Mouse (Mus musculus) monocyte, adult 5-6 weeks (primary cell): ENCODE measurements around the gene Myl12a. TPM values are rescaled to one million over a fixed set of nuclear protein-coding genes. Genes with fewer than 3 reads are reported as not detected.

Experiments used
- ATAC-seq: fragments of 153-309, 156-312 bp; replicated peaks from 2 replicates; pipeline ENCODE4 v1.8.0; 2017; ENCODE audit warnings: mild to moderate bottlenecking; ENCODE audit not compliant: low TSS enrichment, insufficient number of reproducible peaks, severe bottlenecking, poor library complexity, low FRiP score
- total RNA-seq: library from RNA; stranded (forward); fragments of 200-1000, 200-491, 200-594 nt; gene quantifications from 3 replicates; pipeline ENCODE4 v1.2.3, GENCODE M21; 2017

Gene Myl12a
- total RNA-seq, result 295 to 317 TPM (median 304 TPM) in 3 replicates

DNA sequence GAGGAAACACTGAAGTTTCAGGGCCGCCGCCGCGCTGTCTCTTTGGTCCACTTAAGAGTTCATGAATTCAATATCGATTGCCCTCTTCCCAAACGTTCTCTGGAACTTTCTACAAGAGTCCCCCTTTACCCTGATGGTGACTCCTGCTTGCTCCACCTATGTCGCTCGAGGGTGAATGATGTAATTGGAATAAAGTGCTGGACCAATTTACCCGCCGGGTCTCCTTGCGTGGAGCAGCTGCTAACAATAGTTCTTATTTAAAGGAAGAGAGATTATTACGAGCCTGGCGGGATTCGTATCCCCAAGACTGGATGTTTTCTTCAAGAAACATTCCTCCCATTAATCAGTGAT lies at the start of gene Myl12a:
Gene Myl12a (minus strand): TSS at position 135 of the 351 bp plus-strand sequence.
- no peak for ATAC-seq

GRCm38 (mm10) chr17:71049292-71049691 lies 46.6 kb upstream of the Myl12a start:
- no peak for ATAC-seq

DNA sequence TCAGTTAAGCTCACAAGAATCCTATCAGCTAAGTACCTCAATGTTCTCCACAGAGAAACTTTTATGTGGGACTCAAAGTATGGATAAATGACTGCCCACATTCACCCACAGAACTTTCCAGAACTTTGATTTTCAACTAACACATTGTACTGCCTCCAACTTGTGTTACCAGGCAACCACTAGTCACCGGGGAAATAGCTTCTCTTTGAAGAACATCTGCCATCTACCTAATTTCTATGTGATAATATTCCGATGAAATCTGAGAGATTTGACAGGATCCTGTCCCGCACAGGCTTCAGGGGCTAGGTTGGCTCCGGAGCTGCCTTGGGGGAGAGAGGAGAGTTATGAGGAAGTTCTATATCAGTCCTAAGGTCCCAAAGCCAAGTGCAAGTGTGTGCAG lies 44.2 kb upstream of the Myl12a start:
- no peak for ATAC-seq

GRCm38 (mm10) chr17:71045591-71045990 lies 42.9 kb upstream of the Myl12a start:
- no peak for ATAC-seq

DNA sequence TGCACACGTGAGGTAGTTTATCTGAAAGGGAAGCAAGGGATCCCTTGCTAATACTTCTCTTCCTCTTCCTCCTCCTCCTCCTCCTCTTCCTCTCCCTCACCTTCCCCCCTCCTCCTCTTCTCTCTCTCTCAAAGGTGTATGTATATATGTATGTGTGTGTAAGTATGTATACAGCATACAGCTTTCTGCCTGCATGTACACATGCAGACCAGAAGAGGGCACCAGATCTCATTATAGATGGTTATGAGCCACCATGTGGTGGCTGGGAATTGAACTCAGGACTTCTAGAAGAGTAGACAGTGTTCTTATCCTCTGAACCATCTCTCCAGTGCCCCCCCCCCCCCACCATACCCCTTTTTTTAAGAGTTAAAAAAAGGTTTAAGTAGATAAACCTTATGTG lies 40.0 kb upstream of the Myl12a start:
- ATAC-seq, result no peak

DNA sequence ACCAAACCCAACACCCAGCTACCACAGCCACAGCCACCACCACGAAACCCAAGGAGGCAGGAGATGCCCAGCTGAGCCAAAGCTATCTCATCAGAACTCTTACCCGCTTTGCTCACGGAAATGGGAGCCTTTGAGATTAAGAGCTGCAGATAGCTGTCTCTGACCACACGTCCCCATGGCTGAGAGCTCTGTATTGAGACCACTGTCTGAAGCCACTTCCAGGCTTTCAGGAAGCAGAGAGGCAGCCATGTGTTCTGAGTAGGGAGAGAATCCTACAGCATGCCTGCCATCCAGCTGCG lies 37.9 kb upstream of the Myl12a start:
- no peak for ATAC-seq

- ATAC-seq, result no peak
Measured at GRCm38 (mm10) chr17:71039851-71040581, 37.3 kb upstream of the Myl12a start.

GRCm38 (mm10) chr17:71038812-71039211 lies 36.1 kb upstream of the Myl12a start:
- no peak for ATAC-seq

DNA sequence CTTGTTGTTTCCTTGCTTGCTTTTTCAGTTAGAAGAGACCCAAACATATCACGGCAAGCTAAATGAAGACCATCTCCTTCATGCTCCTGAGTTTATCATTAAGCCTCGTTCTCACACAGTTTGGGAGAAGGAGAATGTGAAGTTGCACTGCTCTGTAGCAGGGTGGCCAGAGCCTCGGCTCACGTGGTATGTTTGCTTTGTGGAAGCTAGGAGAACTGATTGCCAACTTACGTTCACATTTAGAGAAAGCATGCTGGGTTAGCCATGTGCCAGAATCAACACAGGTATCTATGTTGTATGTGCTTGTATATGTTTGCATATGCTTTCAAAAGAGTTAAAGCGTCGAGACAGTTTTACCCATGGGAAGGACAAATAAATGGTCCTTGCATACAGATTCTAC lies 34.5 kb upstream of the Myl12a start:
- no peak for ATAC-seq

DNA sequence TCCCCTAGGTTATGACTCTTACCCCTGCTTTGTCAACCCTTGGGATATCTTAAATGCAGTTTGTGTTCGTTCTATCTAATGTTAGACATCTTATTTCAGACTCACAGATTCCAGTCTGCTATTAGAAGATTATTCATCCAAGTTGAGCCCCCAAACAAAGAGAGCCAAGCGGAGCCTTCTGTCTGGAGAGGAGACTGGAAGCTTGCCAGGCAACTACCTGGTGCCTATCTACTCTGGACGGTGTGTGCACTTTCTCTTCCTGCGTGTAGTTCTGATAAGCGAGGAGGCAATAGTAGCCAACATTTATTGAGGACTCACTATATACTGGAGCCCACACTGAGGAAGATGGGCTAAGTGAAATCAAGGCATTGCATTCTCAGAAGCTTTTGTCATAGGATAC lies 31.8 kb upstream of the Myl12a start:
- ATAC-seq, result no peak

- no peak for ATAC-seq
Measured at GRCm38 (mm10) chr17:71032719-71033118, 30.0 kb upstream of the Myl12a start.

- no peak for ATAC-seq
Measured at GRCm38 (mm10) chr17:71027186-71027585, 24.5 kb upstream of the Myl12a start.

GRCm38 (mm10) chr17:71025922-71026321 lies 23.2 kb upstream of the Myl12a start:
- ATAC-seq, result no peak

GRCm38 (mm10) chr17:71024071-71024470 lies 21.4 kb upstream of the Myl12a start:
- no peak for ATAC-seq

GRCm38 (mm10) chr17:71022841-71023240 lies 20.2 kb upstream of the Myl12a start:
- no peak for ATAC-seq

DNA sequence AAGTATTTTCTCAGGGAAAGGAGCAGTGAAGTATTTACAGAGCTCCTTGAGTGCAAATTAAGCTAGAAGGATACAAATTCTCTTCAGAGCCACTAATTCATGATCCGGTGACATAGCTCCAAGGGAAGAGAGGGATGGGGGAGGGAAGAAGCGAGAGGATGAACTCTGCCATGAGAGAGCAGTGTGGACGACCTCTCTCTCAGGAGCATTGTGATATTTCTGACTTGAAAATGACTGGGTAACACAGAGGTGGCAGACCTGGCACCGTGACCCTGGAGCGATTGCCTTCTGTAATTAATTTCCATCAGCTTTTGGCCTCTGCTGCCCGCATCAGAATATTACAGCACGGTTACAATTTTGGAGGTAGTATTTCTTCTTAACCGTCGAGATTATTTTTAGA lies 17.2 kb upstream of the Myl12a start:
- ATAC-seq, result no peak

DNA sequence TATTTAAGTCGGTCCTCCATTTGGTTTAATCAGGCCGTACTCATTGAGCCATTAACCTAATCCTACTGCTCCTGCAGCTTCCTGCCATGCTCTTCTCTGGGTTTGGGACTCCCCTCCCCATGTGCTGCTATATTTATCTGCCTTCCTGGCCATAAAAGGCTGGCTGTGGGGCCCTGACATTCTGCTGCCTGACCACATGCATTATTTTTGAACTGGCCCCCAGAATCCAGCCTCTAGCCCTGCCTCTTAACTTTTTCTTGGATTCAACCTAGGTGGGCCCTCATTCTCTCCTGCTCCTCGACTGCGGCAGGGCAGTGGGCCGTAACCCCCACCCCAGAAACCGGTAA lies 16.6 kb upstream of the Myl12a start:
- no peak for ATAC-seq

DNA sequence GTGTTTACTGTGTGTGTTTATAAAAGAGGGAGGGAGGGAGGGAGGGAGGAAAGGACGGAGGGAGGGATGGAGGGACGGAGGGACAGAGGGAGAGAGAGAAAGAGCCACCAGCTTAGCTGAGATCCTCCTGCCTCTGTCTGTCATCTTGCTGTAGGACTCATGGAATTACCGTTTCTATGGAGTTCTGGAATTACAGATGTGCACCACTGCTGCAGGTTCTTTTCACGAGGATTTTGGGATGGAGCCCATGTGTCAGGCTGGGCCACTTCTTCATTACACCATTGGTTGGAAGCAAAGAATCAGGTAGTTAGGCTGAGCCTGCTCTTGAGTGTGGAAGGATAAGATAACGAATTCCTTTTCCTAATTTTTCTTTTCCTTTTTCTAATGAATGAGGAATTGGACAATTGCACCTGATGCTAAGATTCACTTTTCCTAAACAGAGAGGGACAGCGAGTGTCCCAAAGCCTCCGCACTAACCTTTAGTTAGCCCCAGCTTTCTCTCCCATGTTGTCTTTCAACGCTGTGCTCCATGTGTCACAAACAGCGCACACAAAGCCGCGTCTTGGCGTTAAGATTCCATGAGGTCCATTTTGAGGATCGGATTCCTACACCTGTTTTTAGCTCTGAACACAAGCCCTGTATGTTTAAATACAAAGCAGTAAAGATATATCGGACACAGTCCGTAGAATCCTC lies 16.1 kb upstream of the Myl12a start:
- no peak for ATAC-seq

DNA sequence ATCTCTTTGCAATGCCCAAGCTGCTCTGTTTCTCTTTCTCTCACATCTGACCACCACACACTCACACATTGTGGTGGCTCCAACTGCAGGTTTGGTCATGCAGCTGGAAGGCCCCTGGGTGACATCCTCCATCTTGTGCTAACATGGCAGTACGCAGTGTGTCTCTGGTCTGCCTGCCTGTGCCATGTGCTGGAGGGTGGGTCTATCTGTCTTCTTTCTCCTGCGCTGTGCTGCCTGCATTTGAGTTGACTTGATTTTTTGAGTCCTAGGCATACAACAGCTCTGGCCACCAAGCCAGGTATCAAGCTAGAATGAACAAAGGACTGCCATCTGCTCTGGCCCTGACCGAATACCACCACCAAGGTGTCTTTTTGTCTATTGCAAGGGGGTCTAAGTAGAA lies 15.5 kb upstream of the Myl12a start:
- no peak for ATAC-seq

GRCm38 (mm10) chr17:71017457-71017998 lies 14.8 kb upstream of the Myl12a start:
- ATAC-seq, result no peak
